8 mouse cellular contexts compared by ENCODE assay signal in the genomic region with DNA sequence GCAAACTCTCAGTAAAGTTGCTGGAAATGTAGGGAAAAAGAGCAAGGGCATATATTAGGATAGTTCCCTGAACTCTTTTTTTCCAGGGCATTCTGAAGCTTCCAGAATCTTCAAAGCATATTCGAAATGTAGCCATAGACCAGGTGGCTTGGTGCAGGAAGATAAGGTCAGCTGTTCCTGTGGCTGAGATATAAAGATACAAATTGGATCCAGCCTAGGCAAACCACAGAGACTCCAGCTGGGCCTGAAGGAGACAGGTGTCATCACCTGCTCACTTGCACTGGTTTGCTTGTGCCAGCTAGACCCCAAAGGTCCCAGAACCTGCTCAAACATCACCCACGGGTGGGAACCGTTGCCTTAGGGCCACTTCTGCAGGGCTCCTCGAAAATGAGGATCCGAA. TPM values are rescaled to one million over a fixed set of nuclear protein-coding genes. Genes with fewer than 3 reads are reported as not detected.
DNase-seq lines count a peak whose midpoint lies in the region; ATAC-seq and TF ChIP-seq lines count a peak whose summit lies in the region.

No protein-coding gene starts in this region.

- no peak overlapping the region for H3K27ac ChIP-seq in liver, embryonic 14.5 days

- DNase-seq in frontal cortex, postnatal 36 days (ENCODE audit: low spot score in 2 of 2), result no peak
- DNase-seq in testis, postnatal 14 days (ENCODE audit: low spot score), result peak; percentile 44
- no peak for DNase-seq in testis, postnatal 10 days (ENCODE audit: low spot score)
- DNase-seq in liver, embryonic 14.5 days (ENCODE audit: low read depth in 3 of 3, low spot score in 3 of 3), result no peak
- DNase-seq in thymus, postnatal 4 days, result peak; percentile 17
- no peak for DNase-seq in urinary bladder, adult 18-20 months (ENCODE audit: low spot score in 2 of 2)
- no peak for DNase-seq in layer of hippocampus, postnatal 25 days (ENCODE audit: extremely low spot score in 1 of 2, low spot score in 1 of 2)

- peaks cover 2 to 3% of the 10 kb centered on the region in 2 experiments; a peak in 1 of 4 replicates for H3K4me1 ChIP-seq in liver, embryonic 14.5 days (replicated peaks; ENCODE audit: control insufficient read depth in 2 of 2, insufficient read depth in 2 of 2, low read length in 1 of 2)

- no peaks in the 10 kb centered on the region for H3K36me3 ChIP-seq in liver, embryonic 14.5 days (replicated peaks; ENCODE audit: control insufficient read depth, insufficient read depth, low read depth)

- H3K4me2 ChIP-seq in liver, embryonic 14.5 days (ENCODE audit: low read depth), result peak overlapping the region; percentile 70

- peak; percentile 11 for ATAC-seq in frontal cortex, adult (ENCODE audit: low TSS enrichment)
- no peak for ATAC-seq in liver, embryonic 14.5 days (ENCODE audit: insufficient read depth)

- TF ChIP-seq EP300 in liver, embryonic 14.5 days (IDR thresholded peaks at IDR 0.05; ENCODE audit: low read depth), result no peak

- H3K27me3 ChIP-seq in liver, embryonic 14.5 days (ENCODE audit: control insufficient read depth, insufficient read depth, low read length), result peaks cover 2% of the 10 kb centered on the region; the same call in 1 of the 2 replicates

- H3K9ac ChIP-seq in liver, embryonic 14.5 days (replicated peaks), result no peak overlapping the region

- no peaks in the 10 kb centered on the region for H3K9me3 ChIP-seq in liver, embryonic 14.5 days (ENCODE audit: control insufficient read depth, low read length)

- no peak for TF ChIP-seq CTCF in liver, embryonic 14.5 days (IDR thresholded peaks at IDR 0.05; ENCODE audit: low read depth)

- peak overlapping the region in 1 of 2 experiments; percentile 64; a peak in 2 of 4 replicates for H3K4me3 ChIP-seq in liver, embryonic 14.5 days (ENCODE audit: insufficient read depth in 1 of 2, low read depth in 2 of 2, low read length in 2 of 2)

- 55% methylated on average over 5 of the region's 5 CpGs for WGBS in liver, embryonic 14.5 days (ENCODE audit: insufficient replicate concordance)

RNA-seq across cellular contexts. Expression of gene Klhl8, which starts 0.5 kb away (rescaled TPM):
- polyA plus RNA-seq in liver, embryonic 14.5 days (2012; rRNA removed), result 0.83 and 0.98 TPM in 2 replicates
- polyA plus RNA-seq in liver, embryonic 14.5 days (2014; fragmentation: Nextera tagmentation; extraction: Ambion mirVana), result 0.99 and 1.7 TPM in 2 replicates
- 10 to 100 TPM; 34.2 to 34.3 TPM for total RNA-seq in layer of hippocampus, postnatal 25 days (2021)

Comparison
In these comparisons a context has a peak if more than half of its experiments do, and no peak if none do; other contexts are left out.
1. DNase-seq: peak in testis, postnatal 14 days (single experiment) and thymus, postnatal 4 days (single experiment); none in frontal cortex, postnatal 36 days (0 of 2), testis, postnatal 10 days (single experiment), liver, embryonic 14.5 days (0 of 3), urinary bladder, adult 18-20 months (0 of 2) and layer of hippocampus, postnatal 25 days (0 of 2).